Mouse (Mus musculus): ENCODE data around the gene Inpp5a. TPM values are rescaled to one million over a fixed set of nuclear protein-coding genes. Genes with fewer than 3 reads are reported as not detected.

Inpp5a gene
- polyA plus RNA-seq, 1 experiment from 2014 or later, result 22.4 TPM

DNA sequence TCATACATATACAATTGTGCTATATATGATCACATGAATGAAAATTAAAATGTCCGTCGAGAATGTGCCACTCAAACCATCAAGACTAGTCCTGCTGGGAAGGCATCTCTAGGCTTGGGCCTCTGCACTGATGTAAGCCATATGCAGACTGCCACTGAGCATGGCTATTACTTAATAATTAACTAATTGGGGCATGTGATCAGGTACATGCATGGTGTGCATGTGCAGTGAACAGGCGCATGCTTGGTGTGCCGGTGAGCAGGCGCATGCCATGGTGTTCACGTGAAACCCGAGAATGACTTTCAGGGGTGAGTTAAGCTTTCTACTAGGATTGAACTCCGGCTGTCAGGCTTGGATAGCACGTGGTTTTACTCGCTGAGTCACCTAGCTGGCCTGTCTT lies 170.8 kb downstream of the Inpp5a start:
- no peak overlapping the region for H3K4me3 ChIP-seq (ENCODE audit: low read depth, low read length)
- H3K9ac ChIP-seq (ENCODE audit: low read length), result no peak overlapping the region
- H3K4me1 ChIP-seq (replicated peaks; ENCODE audit: control insufficient read depth, insufficient read depth, low read length), result peaks cover 8% of the 10 kb centered on the region; the same call in 1 of the 2 replicates
- no peaks in the 10 kb centered on the region for H3K36me3 ChIP-seq (ENCODE audit: control insufficient read depth, insufficient read depth, low read length)
- H3K27me3 ChIP-seq (ENCODE audit: control insufficient read depth, insufficient read depth, low read length), result peaks cover 17% of the 10 kb centered on the region
- no peak overlapping the region; the same call in 1 of the 2 replicates for H3K27ac ChIP-seq (ENCODE audit: low read depth, low read length)
- ATAC-seq (replicated peaks; ENCODE audit: low FRiP score) (no peak), DNase-seq (ENCODE audit: low spot score) (no peak)
- H3K4me2 ChIP-seq (ENCODE audit: low read depth, low read length, severe bottlenecking), result no peak overlapping the region
- no peaks in the 10 kb centered on the region for H3K9me3 ChIP-seq (ENCODE audit: control insufficient read depth, low read length)
- 92% methylated on average over 10 of the region's 10 CpGs for WGBS

- Histone ChIP-seq H3K4me3 (ENCODE audit: low read depth, low read length) (no peak overlapping the region), H3K36me3 (ENCODE audit: control insufficient read depth, insufficient read depth, low read length) (no peaks in the 10 kb centered on the region), H3K9ac (ENCODE audit: low read length) (no peak overlapping the region), H3K4me1 (replicated peaks; ENCODE audit: control insufficient read depth, insufficient read depth, low read length) (no peaks in the 10 kb centered on the region), H3K27ac (ENCODE audit: low read depth, low read length) (no peak overlapping the region), H3K27me3 (ENCODE audit: control insufficient read depth, insufficient read depth, low read length) (peaks cover 14% of the 10 kb centered on the region), H3K4me2 (ENCODE audit: low read depth, low read length, severe bottlenecking) (no peak overlapping the region), H3K9me3 (ENCODE audit: control insufficient read depth, low read length) (no peaks in the 10 kb centered on the region)
- WGBS, result 75% methylated on average over 4 of the region's 4 CpGs
- no peak for DNase-seq (ENCODE audit: low spot score)
- ATAC-seq (replicated peaks; ENCODE audit: low FRiP score), result no peak
Observed at GRCm38 (mm10) chr7:139563425-139563824, 174.5 kb downstream of the Inpp5a start.

DNA sequence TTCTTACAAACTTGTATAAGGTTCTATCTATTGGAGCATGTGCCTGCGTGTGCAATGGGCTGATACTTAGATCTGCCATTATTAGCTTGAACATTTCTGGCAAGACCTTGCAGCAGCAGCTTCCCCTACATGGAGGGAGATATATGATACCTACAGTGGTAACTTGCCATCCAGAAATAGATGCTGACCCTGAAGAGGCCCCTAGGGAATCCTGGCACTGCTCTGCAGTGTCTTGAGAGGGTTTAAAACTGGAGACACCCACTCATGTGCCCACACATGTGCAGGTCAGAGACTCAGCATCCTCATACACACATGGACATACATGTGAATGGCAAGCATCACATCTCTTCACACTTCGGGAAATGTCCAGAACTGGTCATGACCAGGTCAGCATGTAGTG lies 175.3 kb downstream of the Inpp5a start:
- no peak for DNase-seq (ENCODE audit: low spot score)
- no peak overlapping the region for H3K4me2 ChIP-seq (ENCODE audit: low read depth, low read length, severe bottlenecking)
- H3K27me3 ChIP-seq (ENCODE audit: control insufficient read depth, insufficient read depth, low read length), result peaks cover 9% of the 10 kb centered on the region
- no peak overlapping the region for H3K27ac ChIP-seq (ENCODE audit: low read depth, low read length)
- no peak for ATAC-seq (replicated peaks; ENCODE audit: low FRiP score)
- H3K4me1 ChIP-seq (replicated peaks; ENCODE audit: control insufficient read depth, insufficient read depth, low read length), result no peaks in the 10 kb centered on the region
- no peaks in the 10 kb centered on the region for H3K9me3 ChIP-seq (ENCODE audit: control insufficient read depth, low read length)
- no peak overlapping the region for H3K4me3 ChIP-seq (ENCODE audit: low read depth, low read length)
- 88% methylated on average over 2 of the region's 2 CpGs for WGBS
- H3K9ac ChIP-seq (ENCODE audit: low read length), result no peak overlapping the region
- no peaks in the 10 kb centered on the region for H3K36me3 ChIP-seq (ENCODE audit: control insufficient read depth, insufficient read depth, low read length)

GRCm38 (mm10) chr7:139565998-139566397 lies 177.1 kb downstream of the Inpp5a start:
- ATAC-seq (replicated peaks; ENCODE audit: low FRiP score), result no peak
- H3K9ac ChIP-seq (ENCODE audit: low read length), result no peak overlapping the region

DNA sequence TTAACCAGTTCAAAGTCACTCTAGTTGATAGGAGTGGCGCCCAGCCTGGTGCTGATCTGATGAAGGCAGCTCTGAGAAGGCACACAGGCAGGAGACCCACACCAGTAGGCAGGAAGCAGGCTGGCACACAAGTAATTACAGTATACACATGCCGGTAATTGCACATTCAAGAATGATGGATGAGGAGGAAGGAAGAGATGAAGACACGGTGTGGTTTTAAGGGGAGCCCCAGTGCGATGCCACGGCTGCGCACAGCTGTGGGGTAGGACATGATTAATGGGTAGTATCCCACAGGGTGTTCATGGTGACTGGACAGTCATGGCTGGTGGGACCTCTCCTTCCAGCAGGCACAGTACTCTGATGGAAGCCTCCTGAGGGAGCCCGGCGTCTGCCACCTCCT lies 177.6 kb downstream of the Inpp5a start:
- H3K27me3 ChIP-seq (ENCODE audit: control insufficient read depth, insufficient read depth, low read length), result no peaks in the 10 kb centered on the region; the same call in 1 of the 2 replicates
- no peaks in the 10 kb centered on the region for H3K36me3 ChIP-seq (ENCODE audit: control insufficient read depth, insufficient read depth, low read length)
- H3K4me1 ChIP-seq (replicated peaks; ENCODE audit: control insufficient read depth, insufficient read depth, low read length), result no peaks in the 10 kb centered on the region
- no peak overlapping the region for H3K4me3 ChIP-seq (ENCODE audit: low read depth, low read length)
- H3K27ac ChIP-seq (ENCODE audit: low read depth, low read length), result no peak overlapping the region
- no peak overlapping the region for H3K9ac ChIP-seq (ENCODE audit: low read length)
- ATAC-seq (replicated peaks; ENCODE audit: low FRiP score), result no peak
- no peaks in the 10 kb centered on the region for H3K9me3 ChIP-seq (ENCODE audit: control insufficient read depth, low read length)
- no peak for DNase-seq (ENCODE audit: low spot score)
- H3K4me2 ChIP-seq (ENCODE audit: low read depth, low read length, severe bottlenecking), result no peak overlapping the region
- WGBS, result 92% methylated on average over 8 of the region's 8 CpGs

More at GRCm38 (mm10) chr7:139565998-139566397, 177.1 kb downstream of the Inpp5a start:
- Histone ChIP-seq H3K4me3 (ENCODE audit: low read depth, low read length) (no peak overlapping the region), H3K4me2 (ENCODE audit: low read depth, low read length, severe bottlenecking) (no peak overlapping the region), H3K36me3 (ENCODE audit: control insufficient read depth, insufficient read depth, low read length) (no peaks in the 10 kb centered on the region), H3K27ac (ENCODE audit: low read depth, low read length) (no peak overlapping the region), H3K27me3 (ENCODE audit: control insufficient read depth, insufficient read depth, low read length) (no peaks in the 10 kb centered on the region; the same call in 1 of the 2 replicates), H3K4me1 (replicated peaks; ENCODE audit: control insufficient read depth, insufficient read depth, low read length) (no peaks in the 10 kb centered on the region), H3K9me3 (ENCODE audit: control insufficient read depth, low read length) (no peaks in the 10 kb centered on the region)
- DNase-seq (ENCODE audit: low spot score), result no peak
- 82% methylated on average over 6 of the region's 6 CpGs for WGBS

DNA sequence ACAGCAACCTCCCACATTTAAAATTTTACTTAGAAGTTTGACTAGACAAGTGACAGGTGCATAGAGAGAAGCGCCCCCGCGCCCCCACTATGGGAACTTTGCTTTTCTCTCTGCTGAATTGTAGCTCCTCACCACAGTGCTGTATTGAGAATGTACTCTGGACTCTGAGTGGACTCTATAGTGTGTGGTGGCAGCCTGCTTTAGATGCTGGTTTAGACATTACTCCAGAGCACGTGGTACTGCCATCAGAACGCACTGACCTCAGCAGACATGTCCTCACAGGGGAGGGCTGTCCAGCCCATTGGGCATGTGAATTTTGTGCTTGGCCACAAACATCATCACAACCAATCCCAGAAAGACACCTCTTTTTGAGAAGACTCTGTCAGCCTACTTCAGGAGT lies 181.9 kb downstream of the Inpp5a start:
- no peak overlapping the region for H3K4me2 ChIP-seq (ENCODE audit: low read depth, low read length, severe bottlenecking)
- no peak for DNase-seq (ENCODE audit: low spot score)
- no peak for ATAC-seq (replicated peaks; ENCODE audit: low FRiP score)
- H3K9ac ChIP-seq (ENCODE audit: low read length), result no peak overlapping the region
- no peak overlapping the region for H3K4me3 ChIP-seq (ENCODE audit: low read depth, low read length)
- WGBS, result 94% methylated on average over 5 of the region's 5 CpGs
- no peak overlapping the region for H3K27ac ChIP-seq (ENCODE audit: low read depth, low read length)
- H3K27me3 ChIP-seq (ENCODE audit: control insufficient read depth, insufficient read depth, low read length), result no peaks in the 10 kb centered on the region
- no peaks in the 10 kb centered on the region for H3K36me3 ChIP-seq (ENCODE audit: control insufficient read depth, insufficient read depth, low read length)
- no peaks in the 10 kb centered on the region for H3K4me1 ChIP-seq (replicated peaks; ENCODE audit: control insufficient read depth, insufficient read depth, low read length)
- no peaks in the 10 kb centered on the region for H3K9me3 ChIP-seq (ENCODE audit: control insufficient read depth, low read length)

DNA sequence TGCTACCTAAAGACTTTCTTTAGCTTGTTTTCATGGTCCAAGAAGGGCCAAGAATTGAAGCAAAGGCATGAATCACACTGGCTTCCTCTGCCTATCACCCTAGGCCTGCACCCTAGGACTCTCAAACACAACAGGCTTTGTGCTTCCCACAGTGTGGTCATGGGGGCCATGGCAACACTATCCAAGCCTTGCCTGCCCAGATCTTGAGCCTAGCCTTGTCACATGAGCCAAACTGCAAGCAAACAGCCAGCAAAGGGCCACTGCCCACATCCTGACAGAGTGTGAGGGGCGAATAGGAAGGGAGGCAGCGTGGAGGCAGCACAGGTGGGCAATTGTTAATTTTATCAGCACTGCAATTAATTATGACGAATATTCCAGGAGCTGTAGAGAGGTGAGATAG lies 183.8 kb downstream of the Inpp5a start:
- 94% methylated on average over 3 of the region's 3 CpGs for WGBS
- Histone ChIP-seq H3K27ac (ENCODE audit: low read depth, low read length) (no peak overlapping the region), H3K4me2 (ENCODE audit: low read depth, low read length, severe bottlenecking) (no peak overlapping the region), H3K36me3 (ENCODE audit: control insufficient read depth, insufficient read depth, low read length) (no peaks in the 10 kb centered on the region), H3K9me3 (ENCODE audit: control insufficient read depth, low read length) (no peaks in the 10 kb centered on the region), H3K9ac (ENCODE audit: low read length) (no peak overlapping the region), H3K27me3 (ENCODE audit: control insufficient read depth, insufficient read depth, low read length) (peaks cover 2% of the 10 kb centered on the region; the same call in 1 of the 2 replicates), H3K4me1 (replicated peaks; ENCODE audit: control insufficient read depth, insufficient read depth, low read length) (no peaks in the 10 kb centered on the region), H3K4me3 (ENCODE audit: low read depth, low read length) (no peak overlapping the region)
- DNase-seq (ENCODE audit: low spot score) (no peak), ATAC-seq (replicated peaks; ENCODE audit: low FRiP score) (no peak)

- H3K9ac ChIP-seq (ENCODE audit: low read length), result no peak overlapping the region
- ATAC-seq (replicated peaks; ENCODE audit: low FRiP score) (no peak), DNase-seq (ENCODE audit: low spot score) (no peak)
- peaks cover 34% of the 10 kb centered on the region for H3K27me3 ChIP-seq (ENCODE audit: control insufficient read depth, insufficient read depth, low read length)
- no peak overlapping the region for H3K27ac ChIP-seq (ENCODE audit: low read depth, low read length)
- WGBS, result 92% methylated on average over 16 of the region's 16 CpGs
- H3K9me3 ChIP-seq (ENCODE audit: control insufficient read depth, low read length), result no peaks in the 10 kb centered on the region
- no peak overlapping the region for H3K4me2 ChIP-seq (ENCODE audit: low read depth, low read length, severe bottlenecking)
- H3K4me3 ChIP-seq (ENCODE audit: low read depth, low read length), result no peak overlapping the region
- 0 out of 2 replicates have a peak, but pooled peaks cover under 1% of the 10 kb centered on the region for H3K4me1 ChIP-seq (replicated peaks; ENCODE audit: control insufficient read depth, insufficient read depth, low read length)
- H3K36me3 ChIP-seq (ENCODE audit: control insufficient read depth, insufficient read depth, low read length), result no peaks in the 10 kb centered on the region
Observed at GRCm38 (mm10) chr7:139576064-139576686, 187.3 kb downstream of the Inpp5a start.

- peaks cover 16% of the 10 kb centered on the region for H3K4me1 ChIP-seq (replicated peaks; ENCODE audit: control insufficient read depth, insufficient read depth, low read length)
- H3K27ac ChIP-seq (ENCODE audit: low read depth, low read length), result no peak overlapping the region
- DNase-seq (ENCODE audit: low spot score) (no peak), ATAC-seq (replicated peaks; ENCODE audit: low FRiP score) (no peak)
- no peak overlapping the region for H3K4me2 ChIP-seq (ENCODE audit: low read depth, low read length, severe bottlenecking)
- peaks cover 66% of the 10 kb centered on the region for H3K27me3 ChIP-seq (ENCODE audit: control insufficient read depth, insufficient read depth, low read length)
- H3K9me3 ChIP-seq (ENCODE audit: control insufficient read depth, low read length), result no peaks in the 10 kb centered on the region
- 58% methylated on average over 21 of the region's 21 CpGs for WGBS
- no peaks in the 10 kb centered on the region for H3K36me3 ChIP-seq (ENCODE audit: control insufficient read depth, insufficient read depth, low read length)
- no peak overlapping the region for H3K9ac ChIP-seq (ENCODE audit: low read length)
- no peak overlapping the region for H3K4me3 ChIP-seq (ENCODE audit: low read depth, low read length)
Observed at GRCm38 (mm10) chr7:139579261-139579905, 190.5 kb downstream of the Inpp5a start.

Data from forebrain, embryonic 11.5 days (tissue).